Mouse (Mus musculus): ENCODE measurements around the gene Prpf4.

The Prpf4 gene

GRCm38 (mm10) chr4:62437256-62437778, 28.7 kb downstream of the Prpf4 start:
- no peak for DNase-seq (ENCODE audit: low spot score)

DNA sequence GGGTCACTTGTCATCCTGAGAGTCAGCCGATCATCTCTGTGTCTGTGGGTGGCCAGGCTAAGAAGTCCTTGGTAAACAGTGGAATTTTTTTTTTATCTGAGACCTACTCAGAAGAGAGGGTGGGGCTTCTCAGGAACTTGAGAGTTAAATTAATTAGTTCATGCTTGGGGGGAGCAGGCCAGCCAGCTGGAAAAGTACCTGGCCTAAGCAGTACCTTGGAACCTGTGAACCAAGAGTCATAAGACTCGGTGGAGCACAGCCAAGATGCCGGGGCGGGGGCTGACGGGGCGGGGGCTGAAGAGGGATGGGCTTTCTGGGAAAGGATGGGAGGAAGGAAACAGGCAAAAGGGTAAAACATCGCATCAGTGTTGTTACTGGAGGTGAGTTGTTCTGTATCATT, 29.3 kb downstream of the Prpf4 start:
- no peak for DNase-seq (ENCODE audit: low spot score)

- DNase-seq (ENCODE audit: low spot score) = no peak
Observed at GRCm38 (mm10) chr4:62439793-62440192, 31.2 kb downstream of the Prpf4 start.

DNA sequence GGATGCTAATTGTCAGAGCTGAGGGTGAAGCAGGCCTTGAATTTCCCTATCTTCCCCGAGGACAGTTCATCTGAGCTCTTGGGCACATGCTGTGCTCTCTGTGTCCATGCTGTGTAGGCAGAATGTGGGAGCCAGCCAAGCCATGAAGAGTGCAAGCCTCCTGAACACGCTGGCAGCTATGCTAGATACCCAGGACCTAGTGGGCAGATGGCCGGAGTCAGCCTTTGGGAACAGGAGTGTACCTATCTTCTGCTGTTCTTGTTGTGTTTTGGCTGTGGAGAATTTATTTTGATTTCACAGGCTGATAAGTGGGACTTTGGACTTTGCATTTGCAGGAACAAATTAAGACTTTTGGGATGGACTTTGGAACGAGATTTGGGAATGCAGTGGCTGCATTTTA, 31.9 kb downstream of the Prpf4 start:
- no peak for DNase-seq (ENCODE audit: low spot score)

- DNase-seq (ENCODE audit: low spot score) = no peak
Observed at GRCm38 (mm10) chr4:62440986-62441385, 32.4 kb downstream of the Prpf4 start.

- DNase-seq (ENCODE audit: low spot score) = peak; percentile 42
Observed at GRCm38 (mm10) chr4:62454995-62455394, 46.4 kb downstream of the Prpf4 start.

- DNase-seq (ENCODE audit: low spot score) = peak; percentile 73
Observed at GRCm38 (mm10) chr4:62459081-62459480, 50.5 kb downstream of the Prpf4 start.

- DNase-seq (ENCODE audit: low spot score) = no peak
Observed at GRCm38 (mm10) chr4:62460348-62460747, 51.8 kb downstream of the Prpf4 start.

- DNase-seq (ENCODE audit: low spot score) = no peak
Observed at GRCm38 (mm10) chr4:62463124-62463523, 54.5 kb downstream of the Prpf4 start.

DNA sequence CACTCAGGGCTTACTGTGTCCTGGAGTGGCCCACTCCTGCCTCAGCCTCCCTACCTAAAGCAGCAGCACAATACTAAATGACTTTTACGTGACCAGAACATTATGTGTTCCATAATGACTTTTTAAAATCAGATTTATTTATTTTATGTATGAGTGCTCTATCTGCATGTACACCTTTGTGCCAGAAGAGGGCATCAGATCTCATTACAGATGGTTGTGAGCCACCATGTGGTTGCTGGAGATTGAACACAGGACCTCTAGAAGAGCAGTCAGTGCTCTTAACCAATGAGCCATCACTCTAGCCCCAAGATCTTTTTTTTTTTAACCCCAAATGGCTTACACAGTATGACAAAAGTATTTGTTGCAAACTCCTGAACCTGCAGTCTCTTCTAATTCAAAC, 59.6 kb downstream of the Prpf4 start:
- no peak for DNase-seq (ENCODE audit: low spot score)

DNA sequence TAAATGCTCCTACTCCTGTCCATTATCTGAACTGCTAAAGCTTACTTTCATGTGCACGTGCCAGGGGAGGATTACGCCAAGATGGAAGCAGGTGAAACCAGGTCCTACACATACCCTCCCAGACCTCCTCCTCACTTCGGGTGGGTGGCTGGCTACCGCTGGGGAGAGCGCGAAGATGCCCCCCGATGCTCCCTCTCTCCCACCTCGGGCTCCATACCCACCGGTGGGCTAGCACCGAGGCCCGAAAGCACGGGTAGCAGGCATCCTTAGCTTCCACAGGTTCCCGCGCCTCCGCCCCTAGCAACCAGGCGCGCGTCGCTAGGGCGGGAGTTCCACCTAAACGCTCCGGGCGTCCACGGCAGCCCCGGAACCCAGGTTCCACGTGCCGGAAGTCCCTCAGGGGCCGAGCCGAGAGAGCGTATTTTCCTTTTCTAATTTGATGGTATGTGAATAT, 62.0 kb downstream of the Prpf4 start, which contains the start of gene Wdr31:
Gene Wdr31, minus strand, starts transcription at position 299 of the 454 bp plus-strand sequence.
- peak; percentile 79 for DNase-seq (ENCODE audit: low spot score)

DNA sequence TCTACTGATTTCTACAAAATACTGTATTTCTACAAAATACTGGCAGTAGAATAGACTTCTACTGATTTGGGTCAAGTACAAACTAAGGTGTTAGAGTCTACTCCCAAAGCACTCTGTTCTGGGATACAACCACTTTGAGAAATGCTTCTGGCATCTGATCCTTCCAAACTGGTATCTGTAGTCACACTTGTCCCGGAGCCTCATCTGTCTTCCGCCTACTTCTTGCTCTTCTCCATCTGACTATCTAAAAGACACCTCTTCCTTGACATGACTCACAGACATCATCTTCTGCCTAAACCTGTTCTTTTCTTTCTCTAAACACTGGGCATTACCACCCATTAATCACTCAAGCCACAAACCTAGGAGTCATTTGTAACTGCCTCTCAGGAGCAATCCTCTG, 63.5 kb downstream of the Prpf4 start:
- DNase-seq (ENCODE audit: low spot score) = no peak

GRCm38 (mm10) chr4:62475131-62475530, 66.5 kb downstream of the Prpf4 start:
- no peak for DNase-seq (ENCODE audit: low spot score)

GRCm38 (mm10) chr4:62475793-62476192, 67.2 kb downstream of the Prpf4 start:
- no peak for DNase-seq (ENCODE audit: low spot score)
